Mouse (Mus musculus) liver, embryonic 14.5 days (tissue): ENCODE measurements at regions not wholly inside any gene's neighbourhood (a gene's known extent, or its start where the extent isn't known, plus 50 kb on each side); places are given as distances from the start of the nearest gene placed in this dataset.

Experiments
- ATAC-seq: fragments of 200-750 bp; cut with Nextera tagmentation; 2 replicates; pipeline ENCODE4 v1.8.0; 2017; ENCODE audit warnings: moderate number of reproducible peaks, mild to moderate bottlenecking, moderate library complexity; ENCODE audit not compliant: insufficient read depth
- DNase-seq, 3 experiments: peaks; one replicate each; pipeline ENCODE4 v3.0.0-alpha.2; 2012 to 2013; ENCODE audit warnings: low read depth in 3 of 3, low spot score in 3 of 3
- H3K27ac ChIP-seq: fragments of 300-500 bp; sonication (generic); 2 replicates; pipeline ENCODE4 v1.5.1; 2014; ENCODE audit warnings: moderate library complexity, mild to moderate bottlenecking, control low read depth, inconsistent platforms
- H3K27me3 ChIP-seq: fragments of 300-500 bp; sonication (generic); 2 replicates; pipeline ENCODE4 v1.6.1; 2014; ENCODE audit warnings: mild to moderate bottlenecking, low read length, moderate library complexity; ENCODE audit not compliant: control insufficient read depth, insufficient read depth
- H3K36me3 ChIP-seq: fragments of 300-500 bp; sonication (generic); replicated peaks from 2 replicates; pipeline ENCODE4 v1.6.1; 2014; ENCODE audit warnings: low read depth; ENCODE audit not compliant: control insufficient read depth, insufficient read depth
- H3K4me1 ChIP-seq, 2 experiments: fragments of 200-500 bp in 1 of 2; fragments of 300-500 bp in 1 of 2; sonication (generic) in 1 of 2; replicated peaks; 2 replicates each; pipeline ENCODE4 v1.6.1; 2012 to 2014; ENCODE audit warnings: antibody characterized with exemption in 1 of 2, inconsistent platforms in 1 of 2, low read length in 1 of 2; ENCODE audit not compliant: control insufficient read depth in 2 of 2, insufficient read depth in 2 of 2
- H3K4me2 ChIP-seq: fragments of 300-500 bp; sonication (generic); 2 replicates; pipeline ENCODE4 v1.6.1; 2014; ENCODE audit warnings: low read depth, mild to moderate bottlenecking, control low read depth, moderate library complexity
- H3K4me3 ChIP-seq, 2 experiments: fragments of 200-500 bp in 1 of 2; fragments of 300-500 bp in 1 of 2; sonication (generic) in 1 of 2; 2 replicates each; pipeline ENCODE4 v1.5.1; 2012 to 2014; ENCODE audit warnings: low read depth in 2 of 2, low read length in 2 of 2, mild to moderate bottlenecking in 2 of 2, control low read depth in 1 of 2, inconsistent platforms in 1 of 2, moderate library complexity in 1 of 2; ENCODE audit not compliant: insufficient read depth in 1 of 2
- H3K9ac ChIP-seq: fragments of 300-500 bp; sonication (generic); replicated peaks from 2 replicates; pipeline ENCODE4 v1.6.1; 2014; ENCODE audit warnings: mild to moderate bottlenecking, control low read depth, moderate library complexity
- H3K9me3 ChIP-seq: fragments of 300-500 bp; sonication (generic); 2 replicates; pipeline ENCODE4 v1.6.1; 2016; ENCODE audit warnings: low read length, mixed read lengths; ENCODE audit not compliant: control insufficient read depth
- CTCF ChIP-seq: IDR thresholded peaks from 2 replicates; pipeline ENCODE4 v1.5.1; 2016; ENCODE audit warnings: antibody characterized with exemption, low read depth, control low read depth
- EP300 ChIP-seq: IDR thresholded peaks from 2 replicates; pipeline ENCODE4 v1.6.1; 2016; ENCODE audit warnings: antibody characterized with exemption, low read depth
- whole genome bisulfite sequencing: fragments of 180-500 bp; shearing (Covaris S2); extraction: QIAGEN DNeasy Blood & Tissue Kit; methylation state at CpG from one replicate; pipeline ENCODE4 v1.1.7; 2014; ENCODE audit not compliant: insufficient replicate concordance; 5-methylcytosine and 5-hydroxymethylcytosine counted together

DNA sequence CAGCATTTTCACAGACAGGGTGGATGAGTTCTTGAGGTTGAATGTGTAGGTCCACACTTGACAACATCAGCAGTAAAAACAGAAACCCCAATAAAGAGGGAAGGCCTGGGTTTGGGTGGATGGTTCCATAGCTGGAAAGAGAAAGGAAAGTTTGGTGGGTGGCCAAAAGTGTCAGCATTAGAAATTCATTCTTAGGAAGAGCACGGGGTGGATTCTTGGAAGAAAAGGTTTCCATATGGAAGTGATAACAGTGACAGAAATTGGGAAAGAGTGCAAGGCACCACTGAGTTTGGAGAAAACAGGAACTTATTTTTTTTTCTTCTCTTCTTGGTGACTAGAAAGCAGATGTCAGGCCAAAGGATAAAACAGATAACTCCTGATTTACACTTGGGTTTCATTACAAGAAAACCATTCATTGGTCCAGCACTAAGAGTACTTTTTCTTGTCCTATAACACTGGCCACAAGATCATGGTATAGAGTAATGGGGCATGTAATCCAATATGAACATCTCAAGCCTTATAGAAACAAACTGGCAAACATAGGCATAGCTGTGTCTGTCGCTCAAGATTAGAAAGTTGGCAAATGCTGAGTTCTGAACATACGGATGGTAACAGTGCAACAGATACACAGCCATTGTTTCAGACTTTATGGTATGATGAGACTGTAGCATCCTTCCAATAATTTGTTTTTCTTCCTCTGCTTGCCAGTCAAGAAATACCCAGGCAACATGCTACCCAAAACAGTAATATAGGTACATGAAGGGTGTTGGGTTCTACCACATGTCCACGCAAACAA, 209.7 kb upstream of the Pard3b start:
- H3K27ac ChIP-seq: no peak overlapping the region
- TF ChIP-seq EP300 (no peak), CTCF (no peak)
- H3K9me3 ChIP-seq: no peaks in the 10 kb centered on the region
- no peak for DNase-seq
- no peak overlapping the region for H3K4me2 ChIP-seq
- H3K4me3 ChIP-seq: no peak overlapping the region
- ATAC-seq: no peak
- no peaks in the 10 kb centered on the region for H3K4me1 ChIP-seq
- H3K9ac ChIP-seq: no peak overlapping the region
- no peaks in the 10 kb centered on the region for H3K36me3 ChIP-seq
- no peaks in the 10 kb centered on the region for H3K27me3 ChIP-seq
- 61% methylated on average over 4 of the region's 4 CpGs for WGBS

DNA sequence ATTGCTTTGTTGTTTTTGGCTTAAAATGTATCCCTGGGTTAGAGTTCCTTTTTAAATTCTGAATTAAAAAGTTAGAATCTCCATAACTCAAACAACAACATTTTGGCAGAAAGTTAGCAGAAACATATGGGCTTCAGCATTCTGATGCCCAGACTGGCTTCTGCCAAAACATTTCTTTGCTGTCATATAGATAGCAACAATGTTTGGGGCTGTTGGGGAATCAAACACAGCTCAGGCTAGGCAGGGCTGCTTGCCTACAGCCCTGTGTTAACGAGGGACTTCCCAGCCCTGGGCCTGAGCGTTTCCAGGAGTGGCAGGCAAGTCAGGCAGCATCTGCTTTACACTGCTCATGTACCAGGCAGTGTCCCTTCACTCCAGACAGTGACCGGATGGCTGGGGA, 201.0 kb upstream of the Pard3b start:
- TF ChIP-seq EP300 (no peak), CTCF (no peak)
- ATAC-seq: no peak
- no peak overlapping the region for H3K4me2 ChIP-seq
- no peak for DNase-seq
- no peak overlapping the region for H3K4me3 ChIP-seq
- 30% methylated on average over 3 of the region's 3 CpGs for WGBS
- no peaks in the 10 kb centered on the region for H3K4me1 ChIP-seq
- H3K27ac ChIP-seq: no peak overlapping the region
- H3K9ac ChIP-seq: no peak overlapping the region
- H3K27me3 ChIP-seq: no peaks in the 10 kb centered on the region
- H3K9me3 ChIP-seq: no peaks in the 10 kb centered on the region
- no peaks in the 10 kb centered on the region for H3K36me3 ChIP-seq

DNA sequence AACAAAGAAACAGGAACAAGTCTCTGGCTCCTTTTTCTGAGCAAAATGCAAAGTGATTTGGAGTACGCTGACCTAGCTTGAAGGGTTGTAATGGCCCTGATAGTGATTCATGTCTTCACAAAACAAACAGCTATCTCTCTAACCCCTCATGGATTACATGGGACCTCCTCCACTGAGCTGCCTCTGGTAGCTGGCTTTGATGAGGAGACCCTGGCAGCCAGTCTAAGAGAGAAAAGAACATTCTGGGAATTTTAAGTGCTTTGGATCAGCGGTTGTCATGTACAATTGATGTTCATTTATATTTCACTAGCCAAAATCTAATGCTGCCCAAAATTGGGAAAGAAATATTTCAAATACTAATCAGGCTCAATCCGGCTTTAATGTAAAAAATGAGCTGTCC, 177.2 kb upstream of the Pard3b start:
- Histone ChIP-seq H3K9ac (no peak overlapping the region), H3K27me3 (no peaks in the 10 kb centered on the region), H3K9me3 (no peaks in the 10 kb centered on the region), H3K36me3 (no peaks in the 10 kb centered on the region), H3K4me3 (no peak overlapping the region), H3K27ac (no peak overlapping the region), H3K4me2 (no peak overlapping the region), H3K4me1 (no peaks in the 10 kb centered on the region)
- TF ChIP-seq CTCF (no peak), EP300 (no peak)
- no peak for ATAC-seq
- WGBS: 59% methylated on average over 3 of the region's 3 CpGs
- no peak for DNase-seq

DNA sequence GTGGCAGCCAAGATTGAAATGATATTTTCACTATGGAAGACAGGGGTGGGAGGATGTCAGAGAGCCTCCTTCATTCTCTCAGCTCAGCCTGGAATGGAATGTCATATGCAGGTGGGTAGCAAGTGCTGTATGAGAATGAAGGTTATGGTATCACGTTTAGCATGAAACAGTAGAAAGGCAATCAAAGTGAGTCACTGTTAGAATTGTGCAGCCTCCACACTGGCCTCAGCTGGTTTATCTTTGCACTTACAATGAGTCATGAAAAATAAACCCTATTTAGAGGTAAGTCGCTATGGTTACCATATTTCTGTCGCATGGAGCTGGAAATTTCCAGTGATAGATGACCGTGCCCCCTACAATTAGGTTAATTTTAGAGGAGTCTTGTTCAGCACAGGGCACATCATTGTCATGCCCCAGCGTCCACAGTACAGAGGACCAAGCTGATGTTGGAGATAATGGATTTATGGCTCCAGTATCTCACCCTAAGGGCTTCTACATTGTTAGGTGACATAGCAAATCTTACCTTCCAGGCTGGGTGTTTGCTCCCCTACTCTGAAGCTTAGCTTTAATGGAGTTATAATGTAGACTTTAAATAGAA, 167.9 kb upstream of the Pard3b start:
- Histone ChIP-seq H3K9me3 (no peaks in the 10 kb centered on the region), H3K36me3 (no peaks in the 10 kb centered on the region), H3K4me2 (no peak overlapping the region), H3K9ac (no peak overlapping the region), H3K4me3 (no peak overlapping the region), H3K27me3 (no peaks in the 10 kb centered on the region), H3K4me1 (no peaks in the 10 kb centered on the region), H3K27ac (no peak overlapping the region)
- no peak for ATAC-seq
- DNase-seq: no peak
- 54% methylated on average over 5 of the region's 5 CpGs for WGBS
- TF ChIP-seq EP300 (no peak), CTCF (no peak)

DNA sequence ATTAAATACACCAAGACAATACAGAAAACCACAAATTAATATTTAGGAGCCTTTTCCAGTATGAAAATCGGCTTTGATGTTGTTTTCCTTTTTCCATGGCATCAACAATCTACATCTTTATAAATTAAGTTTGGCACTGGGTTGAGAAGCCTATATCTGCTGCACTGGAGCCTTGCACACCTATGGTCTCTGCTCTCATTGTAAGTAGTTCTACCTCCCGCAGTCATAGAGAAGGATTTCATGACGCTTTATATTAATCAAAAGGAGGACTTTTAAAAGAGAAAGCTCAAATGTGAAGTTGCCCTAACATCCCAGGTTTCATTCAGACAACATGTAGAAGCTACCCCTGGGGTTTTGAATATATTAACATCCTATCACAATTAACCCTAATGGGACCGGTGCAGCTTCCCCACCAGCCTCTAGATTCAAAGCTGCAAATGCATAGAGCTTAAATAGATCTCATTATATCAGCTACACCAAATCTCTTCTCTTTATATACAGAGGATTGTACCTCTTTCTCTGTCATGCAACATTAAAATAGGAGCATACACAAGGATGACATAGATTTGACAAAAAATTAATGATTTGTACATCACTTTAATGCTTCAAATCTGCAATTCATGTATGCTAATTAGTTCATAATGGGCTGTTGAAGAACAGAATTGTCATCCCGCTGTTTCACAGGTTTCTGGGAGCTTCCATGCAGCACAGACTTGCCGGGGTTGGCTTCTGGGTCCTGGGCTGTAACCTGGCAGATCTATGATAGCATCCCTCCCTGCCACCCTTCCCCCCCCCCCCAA, 166.6 kb upstream of the Pard3b start:
- Histone ChIP-seq H3K36me3 (no peaks in the 10 kb centered on the region), H3K9ac (no peak overlapping the region), H3K27me3 (no peaks in the 10 kb centered on the region), H3K27ac (no peak overlapping the region), H3K9me3 (no peaks in the 10 kb centered on the region), H3K4me2 (no peak overlapping the region), H3K4me1 (no peaks in the 10 kb centered on the region), H3K4me3 (no peak overlapping the region)
- ATAC-seq (no peak), DNase-seq (no peak)
- 59% methylated on average over 6 of the region's 6 CpGs for WGBS
- TF ChIP-seq CTCF: no peak
- TF ChIP-seq EP300: no peak
